Mouse (Mus musculus) midbrain, embryonic 12.5 days (tissue): ENCODE data around the gene Prkaa2. TPM values are rescaled to one million over a fixed set of nuclear protein-coding genes. Genes with fewer than 3 reads are reported as not detected.

Experiments used
- ATAC-seq: fragments of 200-750 bp; cut with Nextera tagmentation; 2 replicates; pipeline ENCODE4 v1.8.0; 2017; ENCODE audit warnings: low read depth, moderate TSS enrichment, moderate library complexity; ENCODE audit not compliant: low FRiP score
- H3K27ac ChIP-seq: fragments of 300-500 bp; sonication (generic); replicated peaks from 2 replicates; pipeline ENCODE4 v1.5.1; 2016; ENCODE audit warnings: mild to moderate bottlenecking
- H3K27me3 ChIP-seq: fragments of 300-500 bp; sonication (generic); 2 replicates; pipeline ENCODE4 v1.6.1; 2016; ENCODE audit warnings: mild to moderate bottlenecking
- H3K36me3 ChIP-seq: fragments of 300-500 bp; sonication (generic); 2 replicates; pipeline ENCODE4 v1.6.1; 2016
- H3K4me1 ChIP-seq: fragments of 300-500 bp; sonication (generic); 2 replicates; pipeline ENCODE4 v1.6.1; 2016
- H3K4me2 ChIP-seq: fragments of 300-500 bp; sonication (generic); replicated peaks from 2 replicates; pipeline ENCODE4 v1.6.1; 2016; ENCODE audit warnings: mild to moderate bottlenecking, moderate library complexity
- H3K4me3 ChIP-seq: fragments of 300-500 bp; sonication (generic); 2 replicates; pipeline ENCODE4 v1.5.1; 2016; ENCODE audit warnings: mild to moderate bottlenecking
- H3K9ac ChIP-seq: fragments of 300-500 bp; sonication (generic); replicated peaks from 2 replicates; pipeline ENCODE4 v1.6.1; 2016; ENCODE audit warnings: mild to moderate bottlenecking, moderate library complexity
- H3K9me3 ChIP-seq: fragments of 300-500 bp; sonication (generic); 2 replicates; pipeline ENCODE4 v1.6.1; 2016; ENCODE audit warnings: mild to moderate bottlenecking
- WGBS: fragments of 180-500 bp; shearing (Covaris S2); methylation state at CpG from one replicate; pipeline ENCODE4 v1.1.7; 2016; 5-methylcytosine and 5-hydroxymethylcytosine counted together
- polyA plus RNA-seq: library from polyadenylated mRNA; unstranded; fragments of >200 nt; fragmentation: Nextera tagmentation; extraction: Ambion mirVana; gene quantifications from 2 replicates; pipeline ENCODE4 v1.2.1, GENCODE M21; 2016

The Prkaa2 gene
- polyA plus RNA-seq, 1 experiment from 2014 or later: 6.2 TPM

DNA sequence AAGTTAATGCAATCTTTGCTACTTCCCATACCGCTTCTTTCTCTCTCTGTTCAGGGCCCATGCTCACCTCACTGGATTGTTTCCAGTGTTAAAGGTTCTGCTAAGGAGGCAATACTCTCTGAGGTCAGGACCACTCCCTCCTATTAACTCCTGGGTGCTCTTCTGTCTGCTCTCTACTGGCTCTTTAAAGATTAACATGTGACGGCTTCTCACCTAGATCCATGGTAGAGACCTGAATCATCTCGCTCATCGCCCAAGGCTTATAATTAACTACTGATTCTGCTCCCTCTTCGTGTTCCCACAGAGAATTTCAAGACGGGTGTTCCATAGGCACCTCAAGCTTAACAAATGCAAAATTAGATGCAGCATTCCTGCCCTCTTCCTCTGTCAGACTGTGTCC lies 33.5 kb downstream of the Prkaa2 start:
- WGBS: 88% methylated on average over 6 of the region's 6 CpGs
- no peak for ATAC-seq
- H3K4me2 ChIP-seq: no peak overlapping the region

DNA sequence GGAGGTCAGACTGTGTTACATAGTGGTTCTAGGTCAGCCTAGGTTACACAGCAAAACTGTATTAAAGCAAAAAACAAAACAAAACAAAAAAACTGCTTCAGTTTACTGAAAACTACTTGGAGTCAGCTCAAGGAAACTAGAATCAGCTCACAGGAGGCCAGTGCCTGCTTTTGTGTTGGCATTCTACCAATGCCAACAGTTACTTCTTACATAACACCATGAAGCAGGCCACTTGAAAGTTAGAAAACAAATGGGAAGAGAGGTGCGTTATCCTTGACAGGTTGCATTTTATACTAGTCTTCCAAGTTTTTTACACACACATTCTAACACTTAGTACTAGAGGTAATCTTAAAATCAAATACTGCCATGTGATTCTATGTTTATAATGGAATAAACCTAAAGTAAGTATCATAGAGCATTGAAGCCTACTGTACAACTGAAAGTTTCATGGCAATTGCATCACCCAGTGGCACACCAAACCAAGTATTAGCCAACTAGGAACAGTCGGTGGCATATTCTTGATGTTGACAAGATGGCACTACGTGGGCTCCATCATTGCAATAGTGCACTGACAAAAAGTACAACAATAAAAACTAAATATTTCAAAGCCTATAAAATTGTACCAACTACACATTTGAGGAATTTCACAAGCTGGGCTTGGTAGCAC lies 37.8 kb downstream of the Prkaa2 start:
- no peaks in the 10 kb centered on the region for H3K27me3 ChIP-seq
- no peak overlapping the region for H3K9ac ChIP-seq
- H3K9me3 ChIP-seq: no peaks in the 10 kb centered on the region
- 91% methylated on average over 3 of the region's 3 CpGs for WGBS
- H3K4me2 ChIP-seq: no peak overlapping the region
- H3K36me3 ChIP-seq: no peaks in the 10 kb centered on the region
- H3K27ac ChIP-seq: no peak overlapping the region
- no peaks in the 10 kb centered on the region for H3K4me1 ChIP-seq
- no peak overlapping the region for H3K4me3 ChIP-seq
- no peak for ATAC-seq

More for the DNA sequence above, 33.5 kb downstream of the Prkaa2 start:
- H3K36me3 ChIP-seq: no peaks in the 10 kb centered on the region
- H3K9me3 ChIP-seq: 0 out of 2 replicates have a peak, but pooled peaks cover 2% of the 10 kb centered on the region
- no peak overlapping the region for H3K27ac ChIP-seq
- H3K4me1 ChIP-seq: no peaks in the 10 kb centered on the region
- no peak overlapping the region for H3K9ac ChIP-seq
- H3K27me3 ChIP-seq: no peaks in the 10 kb centered on the region
- H3K4me3 ChIP-seq: no peak overlapping the region

- Histone ChIP-seq H3K27ac (no peak overlapping the region), H3K4me2 (no peak overlapping the region), H3K4me1 (no peaks in the 10 kb centered on the region), H3K27me3 (no peaks in the 10 kb centered on the region), H3K9me3 (no peaks in the 10 kb centered on the region), H3K9ac (no peak overlapping the region), H3K36me3 (no peaks in the 10 kb centered on the region), H3K4me3 (no peak overlapping the region)
- WGBS: 36% methylated on average over 3 of the region's 3 CpGs
- ATAC-seq: no peak
These were observed 38.7 kb downstream of the Prkaa2 start for GRCm38 (mm10) chr4:105070982-105071381.

DNA sequence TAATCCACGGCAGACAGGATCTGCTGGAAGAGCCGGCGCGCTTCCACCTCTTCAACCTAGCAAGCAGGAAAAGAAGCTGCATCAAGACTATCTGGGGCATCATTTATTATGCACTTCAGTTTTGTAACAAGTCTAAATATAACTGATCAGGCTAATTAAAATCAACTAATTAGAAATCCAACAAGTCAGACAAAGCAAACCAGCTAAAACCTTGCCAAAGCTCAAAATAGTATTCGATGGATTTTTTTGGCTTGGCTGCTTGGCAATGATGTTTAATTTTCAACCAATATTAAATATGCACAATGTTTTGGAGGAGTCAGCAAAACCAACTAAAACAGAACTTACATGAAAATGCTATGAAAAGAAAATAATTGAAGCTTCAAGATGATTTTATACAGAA lies 58.4 kb downstream of the Prkaa2 start:
- ATAC-seq: no peak
- Histone ChIP-seq H3K36me3 (no peaks in the 10 kb centered on the region), H3K27ac (no peak overlapping the region), H3K4me1 (no peaks in the 10 kb centered on the region), H3K27me3 (no peaks in the 10 kb centered on the region), H3K9ac (no peak overlapping the region), H3K4me3 (no peak overlapping the region), H3K9me3 (no peaks in the 10 kb centered on the region), H3K4me2 (no peak overlapping the region)
- WGBS: 89% methylated on average over 5 of the region's 5 CpGs

GRCm38 (mm10) chr4:105050041-105050440 lies 59.6 kb downstream of the Prkaa2 start:
- Histone ChIP-seq H3K4me2 (no peak overlapping the region), H3K4me1 (no peaks in the 10 kb centered on the region), H3K9ac (no peak overlapping the region), H3K4me3 (no peak overlapping the region), H3K9me3 (no peaks in the 10 kb centered on the region), H3K27me3 (no peaks in the 10 kb centered on the region), H3K27ac (no peak overlapping the region), H3K36me3 (no peaks in the 10 kb centered on the region)
- no peak for ATAC-seq
- WGBS: 95% methylated on average over 1 of the region's 1 CpGs

DNA sequence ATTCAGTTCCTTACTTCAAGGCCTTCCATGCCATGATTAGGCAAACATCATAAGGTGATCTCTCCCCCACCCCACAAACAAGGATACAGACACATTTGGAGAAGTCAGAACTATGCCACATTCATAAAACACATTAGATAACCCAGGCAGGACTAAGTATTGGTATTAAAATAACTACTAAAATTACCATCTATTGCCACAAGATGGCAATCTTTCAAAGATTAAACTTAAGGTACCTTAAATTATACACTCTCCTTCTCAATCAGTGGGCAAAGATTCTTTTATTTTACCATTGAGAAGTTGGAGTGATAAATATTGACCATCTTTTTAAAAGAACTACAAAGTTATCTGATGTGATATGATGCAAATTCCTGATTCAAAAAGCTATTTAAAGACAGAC lies 75.4 kb downstream of the Prkaa2 start:
- ATAC-seq: no peak
- Histone ChIP-seq H3K9me3 (no peaks in the 10 kb centered on the region), H3K4me3 (no peak overlapping the region), H3K4me2 (no peak overlapping the region), H3K9ac (no peak overlapping the region), H3K36me3 (no peaks in the 10 kb centered on the region), H3K27ac (no peak overlapping the region), H3K4me1 (no peaks in the 10 kb centered on the region), H3K27me3 (no peaks in the 10 kb centered on the region)

- H3K36me3 ChIP-seq: no peaks in the 10 kb centered on the region
- H3K27ac ChIP-seq: no peak overlapping the region
- no peak for ATAC-seq
- no peaks in the 10 kb centered on the region for H3K27me3 ChIP-seq
- H3K9ac ChIP-seq: no peak overlapping the region
- no peak overlapping the region for H3K4me2 ChIP-seq
- H3K4me1 ChIP-seq: no peaks in the 10 kb centered on the region
- H3K4me3 ChIP-seq: no peak overlapping the region
- no peaks in the 10 kb centered on the region for H3K9me3 ChIP-seq
- 51% methylated on average over 7 of the region's 7 CpGs for WGBS
These were observed 76.5 kb downstream of the Prkaa2 start for GRCm38 (mm10) chr4:105033153-105033552.

DNA sequence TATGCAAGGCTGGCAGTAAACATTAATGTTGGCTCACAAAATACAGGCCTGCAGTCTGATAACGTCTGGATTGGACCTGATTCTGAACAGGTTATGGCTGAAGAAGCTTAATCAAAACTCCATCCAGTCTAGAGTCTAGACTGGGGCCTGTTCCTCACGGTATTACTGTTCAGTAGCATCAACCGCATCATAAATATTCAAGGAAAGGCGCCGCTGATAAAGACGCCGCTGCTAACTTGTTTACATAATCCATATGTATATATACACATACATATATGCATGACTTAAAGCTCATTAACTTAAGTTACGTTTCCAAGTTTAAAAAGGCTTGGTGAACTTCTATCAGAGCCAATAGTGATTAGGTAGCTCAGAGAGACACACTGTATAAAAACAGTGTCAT lies 78.6 kb downstream of the Prkaa2 start:
- no peaks in the 10 kb centered on the region for H3K27me3 ChIP-seq
- no peak overlapping the region for H3K4me3 ChIP-seq
- H3K27ac ChIP-seq: no peak overlapping the region
- no peak overlapping the region for H3K9ac ChIP-seq
- H3K9me3 ChIP-seq: no peaks in the 10 kb centered on the region
- 67% methylated on average over 8 of the region's 8 CpGs for WGBS
- H3K4me1 ChIP-seq: no peaks in the 10 kb centered on the region
- no peak overlapping the region for H3K4me2 ChIP-seq
- H3K36me3 ChIP-seq: no peaks in the 10 kb centered on the region
- ATAC-seq: no peak

DNA sequence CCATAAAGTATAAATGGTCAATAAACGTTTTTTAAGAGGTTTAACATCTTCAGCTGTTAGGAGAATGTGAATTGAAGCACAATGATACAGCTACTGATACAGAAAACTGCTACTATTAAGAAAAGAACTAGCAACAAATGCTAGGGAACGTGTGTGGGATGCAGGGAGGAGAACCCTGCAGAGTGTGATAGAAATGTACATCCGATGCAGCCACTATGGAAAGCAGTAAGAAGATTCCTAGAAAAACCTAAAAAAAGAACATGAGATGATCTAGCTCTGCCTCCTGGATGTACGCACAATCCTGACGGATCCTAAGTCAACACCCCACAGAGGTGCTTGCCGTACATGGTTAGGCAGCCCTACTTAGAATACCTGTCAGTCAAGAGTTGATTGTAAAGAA lies 82.4 kb downstream of the Prkaa2 start:
- Histone ChIP-seq H3K4me2 (no peak overlapping the region), H3K4me1 (no peaks in the 10 kb centered on the region)

GRCm38 (mm10) chr4:105016006-105016613 lies 93.6 kb downstream of the Prkaa2 start:
- Histone ChIP-seq H3K4me2 (no peak overlapping the region), H3K27ac (no peak overlapping the region), H3K4me3 (no peak overlapping the region), H3K4me1 (no peaks in the 10 kb centered on the region), H3K36me3 (no peaks in the 10 kb centered on the region), H3K27me3 (no peaks in the 10 kb centered on the region), H3K9ac (no peak overlapping the region), H3K9me3 (no peaks in the 10 kb centered on the region)
- WGBS: 87% methylated on average over 4 of the region's 4 CpGs
- no peak for ATAC-seq

More for the DNA sequence above, 82.4 kb downstream of the Prkaa2 start:
- H3K9me3 ChIP-seq: no peaks in the 10 kb centered on the region
- H3K4me3 ChIP-seq: no peak overlapping the region
- H3K27me3 ChIP-seq: no peaks in the 10 kb centered on the region
- WGBS: 81% methylated on average over 6 of the region's 6 CpGs
- H3K27ac ChIP-seq: no peak overlapping the region
- no peak overlapping the region for H3K9ac ChIP-seq
- no peaks in the 10 kb centered on the region for H3K36me3 ChIP-seq
- no peak for ATAC-seq

DNA sequence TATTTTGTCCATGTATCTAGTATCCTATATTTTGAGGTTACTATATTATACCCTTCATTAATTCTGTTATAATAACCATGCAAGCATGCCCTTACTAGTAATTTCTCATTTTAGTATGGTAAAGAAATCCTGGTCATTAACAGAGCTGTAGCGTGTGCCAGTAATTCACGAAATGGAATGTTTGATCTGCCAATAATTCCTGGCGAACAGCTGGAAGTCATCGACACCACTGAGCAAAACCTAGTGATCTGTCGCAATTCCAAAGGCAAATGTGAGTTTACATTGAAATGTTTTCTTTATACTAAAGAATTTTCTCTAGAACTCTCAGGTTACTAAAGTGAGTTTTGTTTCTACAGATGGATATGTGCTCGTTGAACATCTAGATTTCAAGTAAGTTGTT lies 94.2 kb downstream of the Prkaa2 start:
- Histone ChIP-seq H3K36me3 (no peaks in the 10 kb centered on the region), H3K4me1 (no peaks in the 10 kb centered on the region), H3K9me3 (no peaks in the 10 kb centered on the region), H3K27ac (no peak overlapping the region), H3K27me3 (no peaks in the 10 kb centered on the region), H3K4me3 (no peak overlapping the region), H3K4me2 (no peak overlapping the region), H3K9ac (no peak overlapping the region)
- WGBS: 86% methylated on average over 6 of the region's 6 CpGs
- no peak for ATAC-seq

DNA sequence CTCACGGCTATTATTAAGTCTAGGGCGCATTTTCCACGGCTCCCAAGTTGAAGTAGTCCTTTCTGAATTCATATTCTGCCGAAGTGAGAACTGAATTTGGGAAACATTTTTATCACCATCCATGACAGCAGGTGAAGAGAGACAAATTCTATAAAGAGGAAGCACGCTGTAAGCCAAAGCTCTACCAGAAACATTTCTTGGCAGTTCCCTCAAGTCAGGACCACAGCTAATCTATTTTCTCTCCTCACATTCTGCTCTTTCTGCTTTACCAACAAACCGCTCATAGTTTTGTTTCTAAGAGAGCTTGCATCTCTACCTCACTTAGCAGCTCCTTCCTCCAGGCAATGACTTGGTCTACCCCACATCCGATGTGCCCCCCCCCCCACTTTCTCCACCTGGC lies 96.0 kb downstream of the Prkaa2 start:
- no peak overlapping the region for H3K4me2 ChIP-seq

More for the DNA sequence above, 96.0 kb downstream of the Prkaa2 start:
- H3K36me3 ChIP-seq: no peaks in the 10 kb centered on the region
- H3K4me1 ChIP-seq: no peaks in the 10 kb centered on the region
- no peak overlapping the region for H3K4me3 ChIP-seq
- 93% methylated on average over 7 of the region's 7 CpGs for WGBS
- ATAC-seq: no peak
- no peak overlapping the region for H3K27ac ChIP-seq
- H3K9me3 ChIP-seq: no peaks in the 10 kb centered on the region
- H3K27me3 ChIP-seq: no peaks in the 10 kb centered on the region
- no peak overlapping the region for H3K9ac ChIP-seq
